Mouse (Mus musculus) right cerebral cortex, postnatal 10 days (tissue): ENCODE measurements around the gene Lrrc42.

ENCODE experiments used
- DNase-seq, 2 experiments: peaks; one replicate each; pipeline ENCODE4 v3.0.0; 2021; ENCODE audit warnings: low spot score in 2 of 2

Gene Lrrc42

GRCm38 (mm10) chr4:107198072-107198471 lies 55.3 kb downstream of the Lrrc42 start:
- no peak for DNase-seq

GRCm38 (mm10) chr4:107196454-107196853 lies 56.9 kb downstream of the Lrrc42 start:
- DNase-seq = no peak

GRCm38 (mm10) chr4:107193841-107194240 lies 59.5 kb downstream of the Lrrc42 start:
- no peak for DNase-seq

- DNase-seq = no peak
Observed at GRCm38 (mm10) chr4:107185703-107186102, 67.6 kb downstream of the Lrrc42 start.
